Mouse (Mus musculus) gastrocnemius, postnatal 4 days (tissue): ENCODE results near the gene Adamts17. TPM values are rescaled to one million over a fixed set of nuclear protein-coding genes. Genes with fewer than 3 reads are reported as not detected.

Experiments used
- DNase-seq, 2 experiments: peaks; one replicate each; pipeline ENCODE4 v3.0.0; 2021 to 2022; ENCODE audit warnings: low spot score in 2 of 2, mixed read lengths in 2 of 2
- total RNA-seq, 2 experiments: library from RNA; stranded (reverse); gene quantifications; 2 replicates each; pipeline ENCODE4 v1.2.3; 2021

Adamts17 gene
- total RNA-seq, 2 experiments from 2014 or later = 10.5 to 14.1 TPM

DNA sequence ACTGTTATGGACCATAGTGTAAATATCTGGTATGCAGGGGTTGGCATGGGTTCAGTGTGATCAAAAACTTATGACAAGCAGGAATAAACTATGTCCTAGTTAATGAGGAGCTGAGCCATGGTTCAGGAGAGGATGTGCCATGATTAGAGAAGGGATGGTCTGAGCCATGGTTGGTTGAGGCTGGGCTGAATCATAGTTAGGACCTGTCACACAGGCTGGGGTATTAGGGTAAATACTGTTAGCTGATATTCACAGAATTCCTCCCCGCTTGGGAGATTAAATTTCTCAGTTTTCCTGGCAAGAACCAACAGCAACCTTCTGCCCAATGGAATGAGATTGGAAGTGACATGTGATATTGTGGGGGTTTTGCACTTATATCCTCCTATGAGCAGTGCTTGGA, 84.6 kb downstream of the Adamts17 start:
- no peak for DNase-seq

DNA sequence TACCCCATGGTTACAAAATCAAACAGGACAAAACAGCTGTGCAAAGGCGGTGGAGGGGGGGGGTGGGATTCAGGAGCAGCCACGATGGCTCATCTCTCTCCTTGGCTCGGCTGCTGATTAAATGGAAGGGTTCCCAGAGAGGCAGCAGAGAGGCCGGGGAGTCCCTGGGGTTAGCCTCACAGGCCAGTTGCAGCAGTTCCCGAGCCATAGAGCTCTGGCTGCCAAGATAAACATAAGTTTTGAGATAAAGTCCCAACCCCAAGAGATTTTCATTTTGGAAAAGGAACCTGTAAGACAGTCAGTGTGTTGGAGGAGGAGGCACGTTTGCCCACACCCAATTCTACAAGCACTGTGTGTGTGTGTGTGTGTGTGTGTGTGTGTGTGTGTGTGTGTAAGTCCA, 89.7 kb downstream of the Adamts17 start:
- DNase-seq = peak; percentile 59 to 84

DNA sequence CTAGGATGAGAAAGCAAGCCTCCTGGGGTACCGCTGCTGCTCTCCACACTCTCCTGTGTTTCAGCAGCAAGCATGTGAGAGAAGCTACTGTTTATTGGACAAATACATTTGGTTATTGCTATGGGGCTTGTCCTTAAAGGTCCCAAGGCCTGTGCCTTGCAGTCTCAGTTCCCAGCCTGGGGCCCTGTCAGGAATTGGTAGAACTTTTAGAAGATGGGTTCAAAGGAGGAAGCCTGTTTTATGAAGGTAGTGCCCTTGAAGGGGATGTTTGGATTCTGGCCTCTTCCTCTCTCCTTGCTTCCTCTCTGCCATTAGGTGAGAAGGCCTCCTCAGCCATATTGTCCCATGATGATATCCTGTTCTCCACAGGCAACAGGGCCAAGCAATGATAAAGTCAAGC, 91.8 kb downstream of the Adamts17 start:
- DNase-seq = no peak

DNA sequence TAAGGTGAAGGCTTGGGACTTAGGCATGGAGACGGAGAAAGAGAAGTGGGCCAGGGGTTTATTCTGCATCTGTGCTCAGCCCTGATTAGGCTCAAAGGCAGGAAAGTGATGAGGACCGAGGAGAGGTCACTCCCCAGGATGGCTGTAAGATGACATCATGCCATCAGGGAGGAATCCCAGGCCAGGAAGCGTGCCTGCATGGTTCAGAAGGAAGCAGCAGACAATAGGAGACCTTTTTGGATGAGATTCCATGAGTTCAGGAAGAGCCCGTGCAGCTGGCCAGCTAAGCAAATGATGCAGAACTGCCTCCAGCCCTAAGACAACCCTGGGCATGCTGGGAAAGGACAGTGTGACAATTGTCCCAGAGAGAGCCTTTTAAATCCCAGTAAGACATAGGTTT, 93.7 kb downstream of the Adamts17 start:
- DNase-seq = no peak

- no peak for DNase-seq
Measured at GRCm38 (mm10) chr7:66934062-66934461, 94.5 kb downstream of the Adamts17 start.

DNA sequence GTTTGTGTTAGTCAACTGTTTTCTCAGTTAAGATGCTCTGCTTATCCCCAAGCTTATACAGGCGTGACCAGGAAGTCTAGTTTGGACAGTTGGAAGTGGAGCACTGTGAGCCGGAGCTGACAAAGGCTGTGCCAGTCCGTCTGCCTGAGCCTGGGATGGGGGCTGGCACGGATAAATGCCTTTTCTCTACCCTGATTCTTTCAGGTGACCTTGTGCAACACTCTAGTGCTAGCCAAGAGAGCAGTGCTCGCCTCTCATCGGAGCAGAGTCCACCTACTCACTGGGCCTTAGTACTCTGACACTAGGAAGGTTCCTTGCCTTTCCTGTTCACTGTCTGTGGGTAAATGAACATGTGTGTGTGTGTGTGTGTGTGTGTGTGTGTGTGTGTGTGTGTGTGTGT, 95.5 kb downstream of the Adamts17 start:
- DNase-seq = no peak

- peak in 1 of 2 experiments; percentile 51 for DNase-seq
Measured at GRCm38 (mm10) chr7:66936042-66936755, 96.7 kb downstream of the Adamts17 start.

DNA sequence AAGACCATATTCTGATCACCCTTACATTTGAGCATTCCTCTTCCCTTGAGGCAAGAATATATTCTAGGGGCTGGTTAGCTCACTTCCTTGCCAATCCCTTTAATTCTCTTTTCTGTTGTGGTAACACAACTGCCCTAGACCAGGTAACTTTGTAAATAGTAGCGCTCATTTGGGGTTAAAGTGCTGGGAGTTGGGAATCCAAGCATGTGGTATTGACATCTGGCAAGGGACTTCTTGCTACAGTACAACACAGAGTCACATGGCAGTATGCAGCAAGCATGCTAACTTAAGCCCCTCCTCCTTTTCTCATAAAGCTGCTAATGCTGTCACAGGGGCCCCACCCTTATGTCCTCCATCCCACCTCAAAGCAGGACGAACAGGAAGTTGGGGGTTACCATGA, 97.4 kb downstream of the Adamts17 start:
- DNase-seq = no peak

GRCm38 (mm10) chr7:66938988-66939783, 99.7 kb downstream of the Adamts17 start:
- DNase-seq = no peak

- no peak for DNase-seq
Measured at GRCm38 (mm10) chr7:66940761-66941160, 101.2 kb downstream of the Adamts17 start.

DNA sequence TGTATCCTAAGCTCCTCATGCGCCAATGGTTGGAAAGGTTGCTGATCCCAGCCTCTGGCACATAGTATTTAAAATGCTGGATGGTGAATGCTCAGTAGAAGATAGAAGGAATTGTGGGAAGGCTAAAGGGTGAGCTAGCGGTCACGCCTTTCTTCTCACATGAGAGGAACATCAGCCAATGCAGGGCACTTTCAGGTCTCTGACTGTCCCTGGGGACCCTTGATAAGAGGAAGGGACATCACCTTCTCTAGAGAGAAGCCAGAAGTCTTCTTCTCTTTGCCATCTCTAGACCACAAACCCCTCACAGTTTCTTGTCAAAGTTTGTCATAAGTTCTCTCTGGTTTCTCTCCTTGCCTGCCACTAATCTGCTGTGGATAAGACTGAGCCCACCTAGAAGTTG, 109.5 kb downstream of the Adamts17 start:
- DNase-seq = peak in 1 of 2 experiments; percentile 5

DNA sequence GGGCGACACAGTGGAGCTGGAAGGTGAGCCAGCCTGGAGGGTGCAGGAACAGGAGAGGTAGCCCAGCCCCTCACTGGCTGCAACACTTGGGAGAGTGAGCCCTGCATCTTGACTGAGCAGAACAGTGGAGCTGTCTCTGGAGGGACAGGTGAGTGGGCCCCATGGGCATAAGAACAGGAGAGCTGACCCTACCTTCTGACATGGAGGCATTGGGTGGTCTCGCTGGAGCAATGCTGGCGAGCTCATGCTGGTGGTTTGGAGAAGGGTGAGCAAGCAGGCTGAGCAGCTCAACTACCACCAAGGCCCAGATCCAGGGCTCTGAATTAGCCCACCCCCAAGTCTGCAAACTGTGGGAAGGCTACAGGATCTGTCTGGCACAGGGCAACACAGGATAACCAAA, 113.4 kb downstream of the Adamts17 start:
- peak in 1 of 2 experiments; percentile 12 for DNase-seq

DNA sequence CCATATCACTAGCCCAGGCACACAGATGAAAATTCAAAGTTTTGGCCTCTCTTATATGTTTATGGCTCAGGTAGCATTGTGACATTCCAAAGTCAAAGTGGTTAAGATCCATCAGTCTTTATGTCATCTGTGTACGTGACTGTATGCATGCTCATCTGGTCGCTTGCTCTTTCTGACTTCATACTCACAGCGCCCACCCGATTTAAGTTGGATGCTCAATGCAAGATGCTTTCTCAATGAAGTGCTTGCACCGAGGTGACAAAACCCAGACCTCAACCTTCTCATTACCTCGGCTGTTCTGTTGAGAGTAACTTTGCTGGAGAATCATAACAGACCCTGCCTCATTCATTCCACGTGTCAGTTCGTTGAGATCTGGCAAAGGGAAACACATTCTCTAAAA, 114.5 kb downstream of the Adamts17 start:
- peak in 1 of 2 experiments; percentile 6 for DNase-seq

GRCm38 (mm10) chr7:66954723-66955122, 115.2 kb downstream of the Adamts17 start:
- DNase-seq = peak in 1 of 2 experiments; percentile 10

- peak; percentile 18 to 21 for DNase-seq
Measured at GRCm38 (mm10) chr7:66955455-66955919, 116.0 kb downstream of the Adamts17 start.

DNA sequence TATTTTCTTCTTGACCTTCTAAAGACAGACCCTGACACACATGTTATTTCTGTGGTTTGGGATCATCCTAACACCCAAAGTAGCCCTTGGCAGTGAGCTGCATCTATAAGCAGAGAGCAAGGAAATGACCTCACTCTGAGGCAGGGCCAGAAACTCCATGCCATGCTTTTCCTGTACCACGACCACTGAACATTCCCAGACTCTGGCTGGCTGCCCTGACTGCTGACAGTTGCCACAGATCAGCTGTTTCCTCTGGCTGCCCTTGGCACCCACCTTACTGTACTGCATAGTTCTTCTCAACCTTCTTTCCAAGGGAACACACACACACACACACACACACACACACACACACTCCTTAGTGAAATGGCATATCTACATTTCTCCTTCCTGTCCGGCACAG, 116.4 kb downstream of the Adamts17 start:
- DNase-seq = peak; percentile 28 to 83

GRCm38 (mm10) chr7:66957764-66958163, 118.2 kb downstream of the Adamts17 start:
- DNase-seq = peak in 1 of 2 experiments; percentile 7

- peak; percentile 9 to 13 for DNase-seq
Measured at GRCm38 (mm10) chr7:66960246-66961033, 120.9 kb downstream of the Adamts17 start.

GRCm38 (mm10) chr7:66962736-66963135, 123.2 kb downstream of the Adamts17 start:
- DNase-seq = peak in 1 of 2 experiments; percentile 31

DNA sequence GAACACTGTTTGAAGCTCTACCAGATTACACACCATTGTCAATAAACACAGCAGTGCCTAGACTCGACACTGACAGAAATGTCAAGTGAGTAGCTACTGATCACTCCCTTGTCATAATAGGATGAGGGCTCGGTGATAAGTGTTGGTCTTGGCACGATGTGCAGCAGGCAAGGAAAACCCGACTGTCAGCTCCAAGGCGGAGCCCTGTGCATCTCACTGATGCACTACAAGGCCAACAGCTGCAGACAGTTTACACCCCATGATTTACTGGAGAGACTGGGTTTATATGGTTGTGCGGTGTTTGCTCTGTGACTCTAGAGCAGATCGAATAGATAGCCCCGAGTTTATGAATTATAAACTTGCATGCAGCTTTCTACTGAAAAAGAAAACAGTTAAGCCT, 124.0 kb downstream of the Adamts17 start:
- DNase-seq = peak in 1 of 2 experiments; percentile 20

DNA sequence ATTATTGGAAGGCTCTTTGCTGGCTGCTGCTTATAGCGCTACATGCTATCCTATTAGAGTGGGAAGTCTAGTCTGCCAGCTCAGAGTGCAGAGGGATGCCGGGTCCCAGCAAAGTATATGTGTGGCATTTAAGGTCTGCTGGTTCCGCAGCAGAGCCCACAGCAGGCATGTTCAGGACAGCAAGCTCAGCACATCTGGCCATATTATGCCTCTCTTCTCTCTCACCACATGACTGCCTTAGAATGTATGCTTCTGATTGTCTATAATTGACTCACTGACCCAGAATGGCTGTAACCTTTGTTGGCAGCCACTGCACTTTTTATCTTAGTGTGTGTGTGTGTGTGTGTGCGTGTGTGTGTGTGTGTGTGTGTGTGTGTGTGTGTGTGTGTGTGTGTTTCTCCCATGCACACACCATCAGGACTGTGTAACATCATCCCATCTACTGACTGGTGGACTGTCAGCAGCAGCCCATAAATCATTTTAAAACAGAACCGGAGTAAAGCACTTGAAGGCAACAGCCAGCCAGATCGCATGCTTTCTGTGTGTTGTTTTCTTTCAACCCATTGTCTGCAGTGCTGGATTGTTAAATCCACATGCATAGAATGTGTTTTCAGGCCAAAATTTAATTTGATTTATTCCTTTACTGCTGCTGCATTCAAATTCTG, 127.1 kb downstream of the Adamts17 start:
- no peak for DNase-seq
